Comparison of ENCODE assay signal across 11 mouse cellular contexts in the genomic region with DNA sequence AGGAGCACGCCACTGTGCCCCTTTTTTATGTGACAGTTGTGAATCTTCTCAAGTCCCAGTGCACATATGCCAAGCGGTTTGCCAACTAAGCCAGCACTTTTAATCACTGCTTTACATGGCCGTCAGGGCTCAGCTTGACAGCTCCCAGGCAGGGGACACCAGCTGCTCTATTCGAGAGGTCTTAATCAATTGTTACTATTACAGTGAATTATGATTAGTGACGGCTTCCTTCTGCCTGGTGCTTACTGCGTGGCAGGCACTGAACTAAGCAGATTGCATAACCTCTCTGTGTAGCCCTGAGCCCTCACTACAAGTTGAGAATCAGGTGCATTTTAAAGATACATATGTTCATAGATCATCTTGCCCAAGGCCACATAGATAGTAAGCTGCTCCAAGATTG. TPM values are rescaled to one million over a fixed set of nuclear protein-coding genes. Genes with fewer than 3 reads are reported as not detected.
DNase-seq lines count a peak whose midpoint lies in the region; ATAC-seq and TF ChIP-seq lines count a peak whose summit lies in the region.
"Had no signal": no experiment of that assay in that cellular context is flagged by ENCODE, and none has a peak within 500 bp of the region (broad histone marks: within the 10 kb centered on the region; RNA-seq: fewer than 3 reads in every experiment).

No protein-coding gene starts in this region.

- CTCF ChIA-PET in Patski (lab: Charles Lee): interaction anchor here (1.1 kb wide), 2 partner anchors 48 kb away, joined by 3 read pairs; no protein-coding TSS in a partner anchor

- no peaks in the 10 kb centered on the region for H3K36me3 ChIP-seq in kidney, embryonic 14.5 days (ENCODE audit: control insufficient read depth, insufficient read depth, low read length)
- H3K36me3 ChIP-seq in forebrain, postnatal 0 days (ENCODE audit: insufficient read depth): no peaks in the 10 kb centered on the region
- H3K36me3 ChIP-seq in midbrain, embryonic 15.5 days (replicated peaks): no peaks in the 10 kb centered on the region
- H3K36me3 ChIP-seq: embryonic facial prominence, embryonic 10.5 days had no signal

- ATAC-seq in kidney, embryonic 14.5 days (ENCODE audit: low FRiP score, low TSS enrichment): peak; percentile 32; the same call in 1 of the 2 replicates
- peak; percentile 25 for ATAC-seq in Patski
- ATAC-seq in forebrain, postnatal 0 days: peak; percentile 88
- peak; percentile 89 for ATAC-seq in midbrain, embryonic 15.5 days (replicated peaks)

- peaks cover 4% of the 10 kb centered on the region; the same call in 1 of the 2 replicates for H3K4me1 ChIP-seq in kidney, embryonic 14.5 days (ENCODE audit: control insufficient read depth, insufficient read depth, low read length)
- 0 out of 2 replicates have a peak, but pooled peaks cover 11% of the 10 kb centered on the region for H3K4me1 ChIP-seq in forebrain, postnatal 0 days (ENCODE audit: insufficient read depth)
- peaks cover 11% of the 10 kb centered on the region for H3K4me1 ChIP-seq in midbrain, embryonic 15.5 days

- no peaks in the 10 kb centered on the region for H3K27me3 ChIP-seq in kidney, embryonic 14.5 days (ENCODE audit: control insufficient read depth, insufficient read depth, low read length)
- no peaks in the 10 kb centered on the region for H3K27me3 ChIP-seq in Patski
- no peaks in the 10 kb centered on the region for H3K27me3 ChIP-seq in forebrain, postnatal 0 days (ENCODE audit: insufficient read depth, low read length)
- no peaks in the 10 kb centered on the region for H3K27me3 ChIP-seq in midbrain, embryonic 15.5 days (replicated peaks)

- in situ Hi-C loops in Patski (cut with MboI; ENCODE audit: low pct_unique_long_range_greater_than_20kb): no loop called here

- 43% methylated on average over 6 of the region's 6 CpGs for WGBS in kidney, embryonic 14.5 days
- WGBS in forebrain, postnatal 0 days: 18% methylated on average over 6 of the region's 6 CpGs
- 20% methylated on average over 6 of the region's 6 CpGs for WGBS in midbrain, embryonic 15.5 days

- no peaks in the 10 kb centered on the region for H3K9me3 ChIP-seq in kidney, embryonic 14.5 days (ENCODE audit: control insufficient read depth, low read length)
- no peaks in the 10 kb centered on the region for H3K9me3 ChIP-seq in forebrain, postnatal 0 days (ENCODE audit: low read length)
- H3K9me3 ChIP-seq in midbrain, embryonic 15.5 days: no peaks in the 10 kb centered on the region
- H3K9me3 ChIP-seq: embryonic facial prominence, embryonic 10.5 days had no signal

- POLR2A ChIA-PET in Patski (lab: Charles Lee): interaction anchor here (0.5 to 0.7 kb wide), 3 partner anchors 19 to 1104 kb away, joined by 3 to 7 read pairs (median 3); no protein-coding TSS in a partner anchor

- DNase-seq in kidney, adult 11 months: no peak
- no peak for DNase-seq in Patski (ENCODE audit: low read depth, low spot score)
- DNase-seq in forebrain, postnatal 0 days: peak; percentile 12
- no peak for DNase-seq in thymus, postnatal 14 days
- no peak for DNase-seq in thymus, postnatal 4 days
- DNase-seq in spleen, postnatal 4 days (ENCODE audit: low spot score in 2 of 2): no peak
- DNase-seq: thymus, postnatal 25 days had no signal

- no peak overlapping the region for H3K9ac ChIP-seq in kidney, embryonic 14.5 days (ENCODE audit: low read depth, low read length)
- H3K9ac ChIP-seq in forebrain, postnatal 0 days: no peak overlapping the region
- H3K9ac ChIP-seq in midbrain, embryonic 15.5 days: no peak overlapping the region

- no peak overlapping the region for H3K4me3 ChIP-seq in kidney, embryonic 14.5 days (ENCODE audit: low read length)
- no peak overlapping the region for H3K4me3 ChIP-seq in forebrain, postnatal 0 days (ENCODE audit: low read depth, low read length)
- H3K4me3 ChIP-seq in midbrain, embryonic 15.5 days: no peak overlapping the region
- H3K4me3 ChIP-seq: embryonic facial prominence, embryonic 10.5 days; gastrocnemius, adult 2 months had no signal

- no peak for TF ChIP-seq CTCF in Patski (IDR thresholded peaks at IDR 0.05)
- TF ChIP-seq CTCF in forebrain, postnatal 0 days (IDR thresholded peaks at IDR 0.05; ENCODE audit: low read depth): no peak

- peak overlapping the region; percentile 51; the same call in 1 of the 2 replicates for H3K27ac ChIP-seq in kidney, embryonic 14.5 days (ENCODE audit: low read depth, low read length)
- no peak overlapping the region for H3K27ac ChIP-seq in forebrain, postnatal 0 days (ENCODE audit: low read depth, low read length)
- 0 out of 2 replicates have a peak overlapping the region, but pooled peaks have one; percentile 50 for H3K27ac ChIP-seq in midbrain, embryonic 15.5 days
- H3K27ac ChIP-seq: embryonic facial prominence, embryonic 10.5 days; gastrocnemius, adult 2 months had no signal

- no peak overlapping the region for H3K4me2 ChIP-seq in kidney, embryonic 14.5 days (replicated peaks; ENCODE audit: low read depth, low read length)
- H3K4me2 ChIP-seq in forebrain, postnatal 0 days (ENCODE audit: low read depth): no peak overlapping the region
- H3K4me2 ChIP-seq in midbrain, embryonic 15.5 days: no peak overlapping the region

RNA-seq across cellular contexts. Expression of gene Ngef, which starts 0.7 kb away (rescaled TPM):
- polyA plus RNA-seq in kidney, embryonic 14.5 days (2014; fragmentation: Nextera tagmentation; extraction: Ambion mirVana): 0.96 and 1.5 TPM in 2 replicates
- 8.6 TPM for polyA plus RNA-seq in Patski (2021)
- total RNA-seq in forebrain, postnatal 0 days (2014; rRNA removed): 67.2 and 85.0 TPM in 2 replicates
- polyA plus RNA-seq in forebrain, postnatal 0 days (2015; fragmentation: Nextera tagmentation; extraction: Ambion mirVana): 49.8 and 57.9 TPM in 2 replicates
- 22.1 and 24.4 TPM in 2 replicates for polyA plus RNA-seq in midbrain, embryonic 15.5 days (2015; fragmentation: Nextera tagmentation; extraction: Ambion mirVana)

RNA-seq across cellular contexts. Expression of gene Inpp5d, which starts 45.8 kb away (rescaled TPM):
- 3.6 and 7.5 TPM in 2 replicates for polyA plus RNA-seq in kidney, embryonic 14.5 days (2014; fragmentation: Nextera tagmentation; extraction: Ambion mirVana)
- 0.30 TPM for polyA plus RNA-seq in Patski (2021)
- total RNA-seq in forebrain, postnatal 0 days (2014; rRNA removed): 4.5 and 25.4 TPM in 2 replicates
- polyA plus RNA-seq in forebrain, postnatal 0 days (2015; fragmentation: Nextera tagmentation; extraction: Ambion mirVana): 2.7 and 3.0 TPM in 2 replicates
- 4.8 and 5.4 TPM in 2 replicates for polyA plus RNA-seq in midbrain, embryonic 15.5 days (2015; fragmentation: Nextera tagmentation; extraction: Ambion mirVana)

Comparison
In these comparisons a context has a peak if more than half of its experiments do, and no peak if none do; other contexts are left out.
1. ATAC-seq: peak in every context shown above with its lines; median percentile 89 in midbrain, embryonic 15.5 days; 88 in forebrain, postnatal 0 days; 32 in kidney, embryonic 14.5 days; 25 in Patski.